Mouse (Mus musculus) layer of hippocampus, postnatal 25 days (tissue): ENCODE data around the gene Cd274. TPM values are rescaled to one million over a fixed set of nuclear protein-coding genes. Genes with fewer than 3 reads are reported as not detected.

ENCODE experiments used
- DNase-seq, 2 experiments: peaks; one replicate each; pipeline ENCODE4 v3.0.0; 2022; ENCODE audit warnings: mixed read lengths in 2 of 2, low spot score in 1 of 2; ENCODE audit errors: extremely low spot score in 1 of 2
- total RNA-seq, 2 experiments: library from RNA; stranded (reverse); gene quantifications; 2 replicates each; pipeline ENCODE4 v1.2.3; 2021

The Cd274 gene
- total RNA-seq, 2 experiments from 2014 or later, result 0.96 to 1.1 TPM

- no peak for DNase-seq
Measured at GRCm38 (mm10) chr19:29419946-29420345, 52.7 kb downstream of the Cd274 start.

- DNase-seq, result no peak
Measured at GRCm38 (mm10) chr19:29420397-29420796, 53.1 kb downstream of the Cd274 start.

GRCm38 (mm10) chr19:29422013-29422645 is 54.9 kb downstream of the Cd274 start:
- no peak for DNase-seq

DNA sequence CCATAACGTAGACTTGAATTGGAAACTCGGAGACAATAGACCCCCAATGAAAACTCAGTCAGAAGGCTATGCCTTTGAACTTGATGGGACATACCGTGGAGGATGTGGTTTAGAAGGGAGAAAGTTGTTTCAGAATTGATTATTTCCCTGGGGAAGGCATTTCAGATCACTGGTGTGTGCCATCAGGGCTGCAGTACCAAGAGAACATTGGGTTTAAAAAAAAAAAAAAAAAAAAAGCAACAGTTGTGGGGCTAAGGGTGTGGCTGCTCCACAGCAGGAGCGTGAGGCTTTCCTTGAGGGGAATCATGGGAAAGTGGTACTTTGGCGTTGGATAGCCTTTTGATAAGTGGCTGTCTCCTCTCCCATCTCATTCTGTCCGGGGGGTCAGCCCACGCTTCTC is 55.5 kb downstream of the Cd274 start:
- DNase-seq, result no peak

- DNase-seq, result no peak
Measured at GRCm38 (mm10) chr19:29430516-29430915, 63.3 kb downstream of the Cd274 start.

GRCm38 (mm10) chr19:29430953-29431352 is 63.7 kb downstream of the Cd274 start:
- DNase-seq, result no peak

GRCm38 (mm10) chr19:29436793-29437479 is 69.7 kb downstream of the Cd274 start:
- no peak for DNase-seq

Other genes starting within 250 kb of the Cd274 start
- 10 to 100 TPM; 26.1 to 27.5 TPM for gene Jak2, start 115.6 kb upstream of the Cd274 start, total RNA-seq
- under 1 TPM; 0.39 to 0.56 TPM for gene Insl6, start 42.1 kb upstream of the Cd274 start, total RNA-seq
- 1 to 10 TPM; 1.8 to 2.3 TPM for gene Rln1, start 32.8 kb upstream of the Cd274 start, total RNA-seq
- 10 to 100 TPM; 24.3 to 28.4 TPM for gene Plgrkt, start 65 bp upstream of the Cd274 start, total RNA-seq
- gene Pdcd1lg2, start 43.5 kb downstream of the Cd274 start, total RNA-seq, result not detected
- 10 to 100 TPM; 40.9 to 47.7 TPM for gene Ric1, start 154.8 kb downstream of the Cd274 start, total RNA-seq